Mouse (Mus musculus) heart, adult 9 months (tissue): ENCODE data around the gene Myrfl.

Source experiments
- DNase-seq, 2 experiments: peaks; one replicate each; pipeline ENCODE4 v3.0.0; 2022; ENCODE audit warnings: low spot score in 2 of 2

Myrfl gene

DNA sequence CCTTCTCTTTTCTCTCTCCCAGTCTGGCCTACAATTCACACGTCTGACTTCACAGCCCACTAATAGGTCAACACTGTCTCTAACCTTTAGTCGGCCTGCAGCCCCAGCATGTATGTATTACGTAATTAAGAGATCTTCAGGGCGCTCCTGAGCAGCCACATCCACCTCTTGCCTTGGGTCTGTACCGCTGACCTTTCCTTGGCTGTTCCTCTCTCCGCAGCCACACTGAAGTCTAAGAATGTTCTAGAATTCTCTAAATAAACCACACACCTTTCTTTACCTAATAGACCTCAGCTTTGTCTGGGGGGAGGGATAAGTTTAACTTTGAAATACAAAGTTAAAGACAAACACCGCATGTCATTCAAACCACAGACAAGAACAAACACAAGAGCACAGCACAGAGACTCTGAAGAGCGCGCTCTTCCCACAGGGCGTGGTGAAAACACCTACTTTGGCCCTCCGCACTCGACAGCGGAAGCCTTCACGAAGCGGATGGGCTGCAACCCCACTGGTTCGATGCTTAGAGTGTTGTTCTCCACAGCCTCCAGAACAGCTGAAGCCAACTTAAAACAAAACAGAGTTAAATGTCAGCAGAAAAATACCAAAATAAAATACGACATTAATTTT is 17.0 kb upstream of the Myrfl start:
- DNase-seq = no peak

DNA sequence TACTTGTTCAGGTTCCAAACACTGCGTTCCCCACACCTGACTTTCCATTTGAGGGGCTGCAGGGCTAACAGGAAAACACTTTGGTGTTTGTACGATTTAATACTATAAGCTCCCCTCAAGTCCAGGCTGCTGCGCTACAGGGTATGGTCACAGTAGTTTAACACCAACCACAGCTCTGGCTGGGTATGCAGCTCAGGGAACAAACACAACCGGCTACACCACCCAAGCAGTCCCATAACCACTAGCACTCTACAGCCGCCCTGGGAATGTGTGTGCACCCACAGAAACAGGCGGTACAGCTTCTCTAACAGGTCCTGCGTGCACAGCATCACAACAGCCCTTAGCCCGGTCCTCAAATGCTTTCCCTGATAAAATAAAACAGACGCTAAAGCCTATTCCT is 16.1 kb upstream of the Myrfl start:
- no peak for DNase-seq

DNA sequence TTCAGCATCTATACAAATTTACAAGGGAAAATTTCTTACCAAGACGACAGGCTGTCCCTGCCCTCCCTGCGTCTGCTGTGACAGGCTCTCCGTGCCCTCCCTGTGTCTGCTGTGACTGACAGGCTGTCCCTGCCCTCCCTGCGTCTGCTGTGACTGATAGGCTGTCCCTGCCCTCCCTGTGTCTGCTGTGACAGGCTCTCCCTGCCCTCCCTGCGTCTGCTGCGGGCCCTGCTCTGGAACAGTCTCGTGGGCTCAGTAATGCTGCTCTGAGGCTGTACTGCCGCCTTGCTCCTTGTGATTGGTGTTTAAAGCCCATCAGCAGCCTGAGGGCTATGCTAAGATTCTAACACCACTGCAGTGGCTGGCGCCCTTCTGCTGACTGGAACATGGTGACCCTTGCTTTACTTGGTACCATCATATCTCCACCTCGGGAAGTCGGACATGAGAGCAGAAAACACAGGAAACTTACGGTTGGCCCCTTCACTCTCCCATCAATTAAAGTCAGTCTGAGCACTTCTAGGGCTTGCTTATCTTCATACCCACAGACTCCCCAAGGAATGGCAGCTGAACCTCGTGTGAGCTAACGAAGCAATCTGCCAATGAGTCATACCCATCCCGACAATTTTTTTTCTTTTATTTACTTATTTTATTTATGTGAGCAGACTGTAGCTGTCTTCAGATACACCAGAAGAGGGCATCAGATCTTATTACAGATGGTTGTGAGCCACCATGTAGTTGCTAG is 12.4 kb upstream of the Myrfl start:
- DNase-seq = no peak

DNA sequence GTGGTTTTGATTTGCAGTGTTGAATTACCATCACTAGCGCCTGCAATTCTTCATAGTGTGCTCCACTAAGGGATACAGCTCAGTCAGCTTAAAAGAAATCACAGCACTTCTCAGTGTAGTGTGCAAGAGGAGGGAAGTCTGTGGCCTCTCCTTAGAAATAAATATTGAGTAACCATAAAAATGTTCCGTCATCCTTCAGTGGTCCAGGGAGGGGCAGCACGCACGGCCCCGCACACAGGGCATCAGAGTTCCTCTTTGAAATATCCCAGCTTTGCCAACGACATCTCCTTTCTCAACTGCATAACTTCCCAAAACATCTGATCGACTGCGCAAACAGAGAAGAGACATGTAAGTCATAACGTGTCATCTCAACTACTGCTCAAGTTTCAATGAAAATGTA is 10.1 kb upstream of the Myrfl start:
- no peak for DNase-seq

DNA sequence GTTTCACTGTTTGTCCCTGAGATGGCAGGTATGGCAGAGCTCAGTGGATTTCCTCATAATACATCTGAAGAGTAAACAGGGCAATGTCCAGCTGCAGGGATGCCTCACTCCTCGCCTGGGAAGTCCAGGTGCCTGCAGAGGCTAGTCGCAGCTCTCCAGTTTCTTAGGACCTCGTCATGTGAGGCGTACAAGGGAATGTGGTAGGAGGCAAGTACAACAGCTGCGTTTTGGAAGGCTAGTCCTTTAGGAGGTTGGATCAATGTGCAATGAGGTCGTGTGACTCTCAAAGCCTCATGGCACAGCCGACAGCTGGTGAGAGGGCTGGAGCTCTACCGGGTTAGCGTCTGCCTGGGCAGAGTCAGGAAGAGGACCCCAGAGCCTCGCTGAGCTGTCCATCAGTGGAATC is 7.8 kb upstream of the Myrfl start:
- no peak for DNase-seq

DNA sequence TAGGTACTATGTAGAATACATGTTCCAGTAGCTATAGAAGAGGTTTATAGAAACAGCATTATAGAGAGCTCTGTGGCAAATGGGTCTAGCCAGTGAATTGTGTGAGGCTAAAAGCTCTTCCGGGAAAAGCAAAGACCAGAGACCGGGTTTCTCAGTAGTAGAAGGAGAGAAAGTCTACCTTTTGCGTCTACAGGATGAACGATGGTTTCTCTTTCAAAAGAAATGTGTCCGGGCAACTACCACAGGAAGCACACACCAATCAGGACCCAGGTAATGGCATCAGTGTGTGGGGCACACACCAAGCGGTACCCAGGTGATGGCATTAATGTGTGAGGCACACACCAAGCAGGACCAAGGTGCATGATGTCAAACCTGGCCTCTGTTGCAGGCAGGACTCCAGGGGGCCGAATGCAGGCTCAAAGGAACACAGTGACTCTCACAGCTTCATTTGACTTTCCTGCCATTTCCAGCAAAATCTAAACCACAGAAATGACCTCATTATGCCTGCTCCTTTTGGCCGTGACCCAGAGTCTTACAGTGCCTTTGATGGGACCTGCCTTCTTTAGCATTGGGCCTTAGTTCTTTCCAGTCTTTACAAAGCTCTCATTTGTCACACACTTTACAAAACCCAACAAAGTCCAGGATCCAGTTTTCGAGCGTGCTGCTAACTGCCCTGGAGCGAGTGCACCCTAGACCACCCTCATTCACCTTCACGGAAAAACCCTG is 1.4 kb downstream of the Myrfl start:
- no peak for DNase-seq

DNA sequence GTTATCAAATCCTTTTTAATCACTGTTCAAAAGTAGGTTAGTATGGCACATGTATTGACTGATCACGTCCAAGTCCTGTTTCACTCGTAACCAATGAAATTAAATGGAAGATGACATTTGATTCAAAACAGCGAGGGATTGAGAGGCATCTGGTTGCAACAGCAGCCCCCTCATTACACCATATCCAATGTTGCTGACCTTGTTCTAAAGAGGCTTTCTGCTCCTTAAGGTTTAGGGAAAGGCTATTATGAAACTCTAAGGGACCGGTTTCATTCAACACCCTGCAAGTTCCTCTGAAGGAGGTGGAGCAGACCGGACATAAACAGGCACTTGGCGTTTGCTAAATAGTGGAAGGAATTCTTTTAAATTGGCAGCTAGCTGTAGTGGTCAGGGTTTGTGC is 2.2 kb downstream of the Myrfl start:
- DNase-seq = no peak

DNA sequence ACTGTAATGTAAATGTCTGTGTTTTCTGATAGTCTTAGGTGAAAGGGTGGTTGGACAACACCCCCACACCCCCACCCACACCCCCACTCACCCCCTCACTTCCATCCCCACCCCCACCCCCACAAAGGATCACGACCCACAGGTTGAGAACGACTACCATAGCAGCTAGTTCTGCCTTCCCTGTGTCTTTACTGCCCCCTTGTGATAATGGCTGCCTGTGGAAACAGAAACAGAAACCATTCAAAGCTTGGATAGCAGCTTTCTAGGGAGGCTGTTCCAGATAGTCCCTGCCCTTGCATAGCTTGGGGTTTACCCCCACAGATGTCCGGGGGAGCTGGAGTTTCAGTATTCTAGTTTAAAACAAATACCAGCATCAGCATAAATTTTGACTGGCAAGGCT is 3.0 kb downstream of the Myrfl start:
- DNase-seq = peak; percentile 4 to 5

DNA sequence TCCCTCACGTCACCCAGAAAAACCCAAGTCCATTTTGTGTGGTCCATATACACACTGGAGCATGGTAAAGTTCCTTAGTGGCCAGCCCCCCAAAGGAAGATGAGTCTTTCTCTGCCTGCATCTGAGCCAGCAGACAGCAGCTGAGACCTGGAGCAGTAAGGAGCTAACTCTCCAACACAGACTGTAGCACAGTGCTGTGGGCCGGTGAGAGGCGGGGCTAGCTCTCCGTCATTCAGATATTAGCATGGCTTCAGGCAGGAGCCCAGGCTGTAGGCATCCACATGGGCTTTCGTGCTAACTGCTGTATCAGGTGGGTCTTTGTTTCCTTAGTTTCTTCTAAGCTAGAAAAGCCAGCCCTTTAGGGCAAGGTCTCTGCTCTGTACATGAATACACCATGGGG is 6.1 kb downstream of the Myrfl start:
- no peak for DNase-seq

DNA sequence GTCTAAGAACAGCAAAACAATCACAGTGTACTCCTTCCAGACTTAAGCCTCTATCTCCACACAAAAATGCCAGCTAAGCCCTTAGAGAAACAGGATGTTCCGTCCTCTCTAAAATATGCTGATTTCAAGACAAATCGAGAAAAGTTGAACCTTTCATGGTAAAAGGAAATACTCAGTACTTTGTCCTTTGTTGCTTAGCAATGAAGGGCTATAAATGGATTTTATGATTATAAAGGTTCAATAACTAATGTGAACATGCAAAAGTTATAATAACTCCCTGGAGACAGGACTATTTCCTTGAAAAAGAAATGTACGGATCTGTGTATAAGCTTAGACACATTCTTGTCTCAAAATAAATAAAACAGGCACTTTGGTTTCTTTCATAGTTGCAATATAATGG is 12.2 kb downstream of the Myrfl start:
- no peak for DNase-seq

DNA sequence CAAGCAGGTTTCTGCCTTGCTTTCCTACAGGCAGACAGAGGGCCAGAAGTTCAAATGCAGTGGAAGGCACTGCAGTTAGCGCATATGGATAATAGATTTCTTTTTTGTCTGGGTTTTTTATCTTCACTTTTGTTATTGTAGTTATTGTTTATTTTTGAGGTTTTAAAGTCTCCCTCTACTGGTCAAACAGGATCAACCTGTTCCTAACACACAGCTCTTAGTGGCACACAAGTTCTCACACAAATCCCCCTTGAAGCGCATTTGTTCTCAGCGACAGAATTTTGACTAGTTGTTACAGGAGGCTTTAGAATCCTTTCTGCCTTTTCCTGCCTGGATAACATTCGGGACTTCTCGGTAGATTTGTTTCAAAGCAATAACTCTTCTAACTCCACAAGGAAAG is 13.2 kb downstream of the Myrfl start:
- no peak for DNase-seq

DNA sequence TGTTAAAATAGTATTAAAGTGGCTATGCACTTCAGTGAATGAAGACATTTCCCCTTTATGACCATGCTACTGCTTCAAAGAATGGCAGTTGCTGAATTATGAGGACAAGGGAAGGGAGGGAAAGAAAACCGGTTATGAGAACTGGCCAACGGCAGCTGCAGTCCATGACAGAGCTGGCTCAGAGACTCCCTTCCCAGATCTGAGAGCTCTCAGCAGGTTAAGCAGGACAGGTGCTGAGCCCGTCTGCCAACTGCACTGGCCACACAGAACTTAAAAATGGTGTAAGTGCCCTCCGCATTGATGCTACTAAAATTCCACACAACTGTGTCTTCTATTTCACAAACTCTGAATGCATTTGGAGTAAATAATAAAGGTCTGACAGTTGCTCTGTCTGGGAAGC is 19.3 kb downstream of the Myrfl start:
- no peak for DNase-seq

DNA sequence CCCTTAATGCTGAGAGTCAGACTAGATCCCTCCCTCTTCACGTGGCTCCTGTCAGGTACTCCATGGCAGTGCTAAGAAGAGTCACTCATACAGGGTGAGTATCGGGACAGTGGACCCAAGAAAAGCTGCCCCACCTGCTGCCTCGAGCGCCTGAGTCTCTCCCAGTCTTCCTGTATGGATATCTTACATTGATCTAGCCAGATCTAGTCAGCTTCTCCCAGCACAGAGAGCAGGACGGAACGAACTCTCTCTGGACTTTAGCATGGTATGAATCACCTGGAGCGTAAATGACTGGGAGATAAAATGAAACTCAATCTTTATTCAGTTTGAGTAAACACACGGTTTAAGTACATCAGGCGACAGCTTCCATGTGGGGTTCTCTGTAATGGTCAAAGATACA is 22.2 kb downstream of the Myrfl start:
- DNase-seq = no peak

DNA sequence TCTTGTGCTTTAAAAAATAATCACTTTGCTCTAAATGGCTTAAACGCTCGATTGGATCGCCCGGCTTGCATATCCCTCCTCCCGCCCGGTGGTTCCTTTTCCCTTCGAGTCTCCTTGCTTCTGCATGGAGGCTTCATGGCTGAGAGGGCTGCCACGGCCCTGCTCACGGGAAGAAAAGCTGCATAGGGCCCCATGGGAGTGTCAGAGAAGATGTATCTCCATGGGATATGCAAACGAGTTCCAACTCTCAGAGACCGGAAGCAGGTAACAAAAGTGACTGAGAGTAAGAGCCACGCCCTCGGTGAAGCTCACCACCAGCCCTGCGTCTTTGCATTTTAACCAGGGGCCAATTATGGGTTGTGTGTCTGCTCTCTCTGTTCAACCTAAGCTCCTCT is 24.7 kb downstream of the Myrfl start:
- DNase-seq = no peak

DNA sequence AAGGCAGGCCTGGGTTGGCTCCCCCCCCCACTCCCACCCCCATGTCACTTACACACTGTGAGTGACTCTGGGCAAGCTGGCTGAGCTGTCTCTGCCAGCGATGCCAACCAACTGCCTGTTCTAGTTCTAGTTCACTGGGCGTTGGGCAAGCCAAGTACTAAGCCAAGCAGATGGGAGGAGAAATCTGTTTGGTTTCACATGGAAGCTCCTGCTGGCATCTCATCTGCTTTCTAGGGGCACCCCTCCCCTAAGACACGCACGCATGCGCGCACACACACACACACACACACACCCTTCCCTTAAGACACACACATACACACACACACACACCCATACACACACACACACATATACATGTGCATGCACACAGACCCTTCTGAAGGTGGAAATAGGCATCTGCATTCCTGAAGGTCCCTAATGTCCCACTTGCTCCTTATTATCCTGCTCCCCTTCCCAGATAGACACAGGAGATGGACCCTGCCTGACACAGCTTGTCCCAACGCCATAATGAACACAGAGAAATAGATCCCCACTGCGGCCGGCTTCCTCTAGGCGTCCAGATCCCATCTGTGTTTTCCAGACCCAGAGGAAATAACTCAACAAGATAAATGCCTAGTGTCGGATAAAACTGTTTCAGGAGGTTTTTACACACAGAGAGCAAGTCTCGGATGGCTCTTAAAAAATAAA is 25.2 kb downstream of the Myrfl start:
- no peak for DNase-seq

DNA sequence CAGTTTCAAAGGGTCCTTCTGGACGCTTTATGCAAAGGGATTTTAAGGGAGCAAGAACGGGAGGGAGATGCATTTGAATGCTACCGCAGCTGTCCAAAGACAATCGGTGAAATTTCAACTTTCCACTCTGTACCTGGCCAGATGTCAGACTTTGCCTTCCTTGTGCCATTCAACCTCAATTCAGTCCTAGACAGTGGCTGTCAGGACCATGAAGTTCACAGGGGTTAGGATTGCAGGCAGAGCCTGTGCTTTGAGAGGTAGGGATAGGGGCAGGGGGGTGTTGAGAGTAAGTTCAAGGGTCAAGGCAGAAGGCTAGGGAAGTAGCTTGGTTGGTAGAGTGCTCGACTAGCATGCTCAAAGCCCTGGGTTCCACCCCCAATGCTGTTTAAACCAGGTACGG is 25.9 kb downstream of the Myrfl start:
- DNase-seq = no peak

DNA sequence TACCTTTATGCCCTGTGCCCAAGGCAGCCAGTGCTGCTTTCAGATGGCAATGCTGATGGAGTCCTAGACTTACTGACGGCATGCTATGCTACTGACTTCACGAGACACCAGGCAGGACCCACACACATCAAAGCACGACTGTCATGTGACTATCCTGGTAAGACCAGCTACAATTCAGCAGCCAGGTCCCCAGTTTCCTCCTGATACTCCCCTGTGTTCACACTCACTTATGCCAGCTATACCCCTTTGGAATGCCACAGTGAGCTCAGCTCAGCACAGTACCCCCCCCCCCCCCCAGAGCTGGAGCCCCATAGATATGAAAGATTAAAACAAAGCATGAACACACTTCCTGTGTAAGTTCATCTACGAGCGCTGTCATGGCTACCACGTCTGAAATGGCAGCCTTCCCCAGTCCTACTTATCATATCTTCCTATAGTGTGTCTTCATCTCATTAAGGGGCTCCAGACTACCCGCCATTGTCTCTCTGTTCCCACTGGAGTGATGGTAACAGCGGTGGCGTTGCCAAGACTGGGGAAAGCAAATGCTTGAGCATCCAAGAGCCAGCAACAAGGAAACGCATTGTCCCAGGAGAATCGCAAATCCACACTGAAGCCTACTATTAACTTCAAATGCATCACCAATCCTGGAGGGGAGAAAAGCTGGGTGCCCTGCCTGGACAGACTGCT is 43.4 kb downstream of the Myrfl start:
- no peak for DNase-seq

DNA sequence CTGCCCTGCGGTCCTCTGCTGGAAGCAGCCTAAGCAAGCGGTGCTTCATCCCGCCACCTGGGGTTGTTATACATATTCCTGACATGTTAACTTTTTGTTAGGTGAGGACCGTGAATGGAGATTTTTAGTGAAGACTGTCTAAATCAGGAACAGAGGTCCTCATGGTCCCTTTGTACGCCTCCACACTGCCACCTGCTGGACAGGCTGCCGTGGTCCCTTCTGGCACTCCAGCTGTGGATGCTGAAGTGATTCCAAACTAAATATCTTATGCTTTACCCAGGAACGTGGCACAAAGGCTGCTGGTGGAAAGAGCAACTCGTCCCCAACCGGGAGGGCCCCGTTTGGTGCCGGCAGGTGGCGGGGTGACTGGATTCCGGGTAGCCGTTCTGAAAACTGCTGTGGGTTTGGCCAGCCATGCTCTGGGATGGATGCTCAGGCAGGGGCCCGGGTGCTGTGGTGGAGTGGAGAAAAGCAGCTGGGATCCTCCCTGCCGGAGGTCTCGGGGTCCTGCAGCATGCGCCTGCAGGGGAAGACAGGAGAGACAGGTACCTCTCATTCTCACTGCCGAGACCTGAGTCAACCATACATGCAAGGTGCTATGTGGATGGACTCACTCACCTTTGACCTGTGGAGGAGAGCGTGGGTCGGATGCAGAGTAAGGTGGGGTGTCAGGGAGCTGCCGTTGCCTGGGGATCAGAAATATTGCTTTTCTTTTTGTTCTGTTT is 47.8 kb downstream of the Myrfl start:
- peak; percentile 32 to 62 for DNase-seq

DNA sequence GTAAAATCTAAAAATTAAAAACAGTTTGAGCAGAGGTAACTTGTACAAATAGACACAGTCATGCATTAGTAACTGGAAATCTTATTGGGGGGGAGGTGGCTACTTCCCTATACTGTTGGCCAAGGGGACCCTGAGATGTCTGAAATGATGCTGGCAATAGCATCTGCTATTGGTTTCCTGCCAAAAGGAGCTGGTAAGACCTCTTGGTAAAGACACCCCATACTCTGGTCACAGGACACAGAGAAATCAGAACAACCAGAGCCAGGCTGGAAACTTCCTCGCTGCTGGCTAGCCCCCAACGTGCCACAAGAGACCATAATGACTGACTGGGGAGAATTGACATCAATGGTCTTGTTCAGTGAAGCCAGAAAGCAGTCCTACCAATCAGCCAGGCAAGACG is 55.2 kb downstream of the Myrfl start:
- DNase-seq = no peak

DNA sequence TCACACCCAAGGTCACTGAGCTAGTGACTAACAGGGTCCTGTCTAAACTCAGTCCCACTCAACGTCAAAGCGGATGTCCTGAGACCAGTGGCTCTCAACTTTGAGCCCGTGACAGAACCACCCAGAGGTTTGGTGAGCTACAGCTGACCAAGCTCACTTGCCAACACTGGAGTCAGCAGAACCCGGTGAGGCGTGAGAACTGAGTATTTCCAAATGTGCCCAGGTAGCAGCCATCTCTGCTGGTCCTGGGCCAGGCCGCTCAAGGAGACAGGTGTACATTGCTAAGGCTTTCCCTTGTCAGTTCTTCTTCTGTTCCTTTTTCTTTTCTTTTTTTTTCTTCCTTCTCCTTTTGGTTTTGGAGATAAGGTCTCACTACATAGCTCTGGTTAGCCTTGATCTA is 66.0 kb downstream of the Myrfl start:
- no peak for DNase-seq

DNA sequence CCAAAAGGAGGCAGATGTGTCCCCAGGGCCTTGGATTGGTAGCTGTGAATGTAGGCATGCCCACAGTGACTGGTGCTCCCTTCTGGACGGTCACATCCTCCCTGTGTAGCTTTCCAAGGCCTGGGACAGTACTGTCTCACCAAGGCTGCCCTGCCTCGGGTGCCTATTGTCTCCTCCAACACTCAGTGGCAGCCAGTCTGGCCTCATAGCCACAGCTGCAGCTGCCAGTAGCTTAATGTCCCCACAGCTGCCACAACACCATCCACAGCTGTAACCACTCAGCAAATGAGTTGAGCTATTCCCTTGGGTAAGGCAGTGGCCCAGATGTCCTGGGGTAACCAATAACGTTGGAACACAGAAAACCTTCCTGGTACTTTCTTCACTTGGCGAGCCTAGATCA is 68.6 kb downstream of the Myrfl start:
- DNase-seq = peak; percentile 6 to 32
